Comparison of ENCODE assay signal across 8 mouse cellular contexts in the genomic region with DNA sequence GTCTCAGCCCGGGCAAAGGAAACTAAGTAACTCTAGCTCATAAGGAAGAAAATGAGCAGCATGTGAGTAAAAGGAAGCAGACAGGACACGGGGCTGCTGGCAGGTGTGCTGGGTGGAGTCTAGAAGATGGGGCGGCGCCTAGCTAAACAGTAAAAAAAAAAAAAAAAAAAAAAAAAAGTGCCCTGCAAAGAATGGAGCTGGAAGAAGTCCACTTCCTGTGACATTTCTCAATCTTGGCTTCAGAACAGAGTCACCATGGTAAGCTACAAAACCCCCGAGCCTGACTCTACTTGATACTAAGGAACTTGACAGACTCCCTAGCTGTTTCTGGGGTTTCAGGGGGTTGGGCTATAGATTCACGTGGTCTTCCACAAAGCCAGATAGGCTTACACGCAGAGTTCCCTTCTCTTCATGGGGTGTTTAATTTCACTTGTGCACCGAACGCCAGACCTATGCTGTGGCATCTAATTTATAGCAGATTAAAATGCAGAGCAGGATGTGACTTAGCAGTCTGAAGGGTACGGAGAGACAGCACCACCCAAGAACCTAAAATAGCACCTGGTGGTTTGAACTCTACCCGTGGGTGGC.
DNase-seq lines count a peak whose midpoint lies in the region; ATAC-seq and TF ChIP-seq lines count a peak whose summit lies in the region.

No protein-coding gene starts in this region.

- 3% methylated on average over 11 of the region's 11 CpGs for WGBS in spleen, adult 2 months
- WGBS in embryonic facial prominence, embryonic 14.5 days: 13% methylated on average over 11 of the region's 11 CpGs
- 17% methylated on average over 11 of the region's 11 CpGs for WGBS in kidney, embryonic 15.5 days
- WGBS in hindbrain, embryonic 13.5 days: 46% methylated on average over 11 of the region's 11 CpGs

- H3K36me3 ChIP-seq in spleen, adult 2 months (ENCODE audit: control insufficient read depth, insufficient read depth, low read length): no peaks in the 10 kb centered on the region
- no peaks in the 10 kb centered on the region for H3K36me3 ChIP-seq in embryonic facial prominence, embryonic 14.5 days (ENCODE audit: control insufficient read depth, insufficient read depth, low read length)
- H3K36me3 ChIP-seq in kidney, embryonic 15.5 days: no peaks in the 10 kb centered on the region
- H3K36me3 ChIP-seq in hindbrain, embryonic 13.5 days: no peaks in the 10 kb centered on the region

- peak overlapping the region; percentile 49 for H3K4me2 ChIP-seq in embryonic facial prominence, embryonic 14.5 days (ENCODE audit: low read depth, low read length)
- peak overlapping the region; percentile 49 for H3K4me2 ChIP-seq in kidney, embryonic 15.5 days
- no peak overlapping the region for H3K4me2 ChIP-seq in hindbrain, embryonic 13.5 days

- H3K4me1 ChIP-seq in spleen, adult 2 months (ENCODE audit: control insufficient read depth, insufficient read depth, insufficient read length): peaks cover 8% of the 10 kb centered on the region; the same call in 1 of the 2 replicates
- peaks cover 42% of the 10 kb centered on the region for H3K4me1 ChIP-seq in embryonic facial prominence, embryonic 14.5 days (ENCODE audit: control insufficient read depth, insufficient read depth, low read length)
- peaks cover 54% of the 10 kb centered on the region for H3K4me1 ChIP-seq in kidney, embryonic 15.5 days
- no peaks in the 10 kb centered on the region for H3K4me1 ChIP-seq in hindbrain, embryonic 13.5 days (replicated peaks)

- peak; percentile 24 to 42 for DNase-seq in spleen, adult 2 months (ENCODE audit: low read depth in 1 of 2, low spot score in 2 of 2)
- DNase-seq in spleen, postnatal 4 days (ENCODE audit: low spot score in 2 of 2): no peak
- DNase-seq in embryonic facial prominence, embryonic 14.5 days (ENCODE audit: low spot score): peak; percentile 80
- peak; percentile 20 for DNase-seq in lung, postnatal 14 days
- DNase-seq in thymus, postnatal 4 days: peak; percentile 75
- DNase-seq in urinary bladder, adult 2 months (ENCODE audit: low spot score): no peak

- H3K9me3 ChIP-seq in embryonic facial prominence, embryonic 14.5 days (ENCODE audit: control insufficient read depth, low read length): no peaks in the 10 kb centered on the region
- no peaks in the 10 kb centered on the region for H3K9me3 ChIP-seq in kidney, embryonic 15.5 days (replicated peaks)
- no peaks in the 10 kb centered on the region for H3K9me3 ChIP-seq in hindbrain, embryonic 13.5 days

- ATAC-seq in embryonic facial prominence, embryonic 14.5 days (ENCODE audit: low read depth): peak; percentile 85
- peak; percentile 70; the same call in 1 of the 2 replicates for ATAC-seq in kidney, embryonic 15.5 days (replicated peaks; ENCODE audit: low FRiP score)
- ATAC-seq in hindbrain, embryonic 13.5 days (ENCODE audit: low FRiP score): no peak

- TF ChIP-seq CTCF in spleen, adult 2 months (IDR thresholded peaks at IDR 0.05; ENCODE audit: extremely low read depth, insufficient read depth, insufficient read length, insufficient replicate concordance): no peak

- H3K27me3 ChIP-seq in spleen, adult 2 months (ENCODE audit: control insufficient read depth, insufficient read depth, low read length): no peaks in the 10 kb centered on the region
- H3K27me3 ChIP-seq in embryonic facial prominence, embryonic 14.5 days (replicated peaks; ENCODE audit: control insufficient read depth, insufficient read depth, low read length): no peaks in the 10 kb centered on the region
- H3K27me3 ChIP-seq in kidney, embryonic 15.5 days: no peaks in the 10 kb centered on the region
- H3K27me3 ChIP-seq in hindbrain, embryonic 13.5 days: no peaks in the 10 kb centered on the region

- peak overlapping the region; percentile 44 for H3K4me3 ChIP-seq in spleen, adult 2 months (ENCODE audit: extremely low read depth, insufficient read depth, insufficient read length)
- H3K4me3 ChIP-seq in embryonic facial prominence, embryonic 14.5 days (ENCODE audit: low read depth, low read length): peak overlapping the region; percentile 23
- peak overlapping the region; percentile 22 for H3K4me3 ChIP-seq in kidney, embryonic 15.5 days (replicated peaks)
- H3K4me3 ChIP-seq in hindbrain, embryonic 13.5 days: no peak overlapping the region

- peak overlapping the region; percentile 52 for H3K27ac ChIP-seq in spleen, adult 2 months (ENCODE audit: insufficient read depth, low read length)
- H3K27ac ChIP-seq in embryonic facial prominence, embryonic 14.5 days (replicated peaks; ENCODE audit: low read depth, low read length): peak overlapping the region; percentile 58
- H3K27ac ChIP-seq in kidney, embryonic 15.5 days: peak overlapping the region; percentile 66
- no peak overlapping the region for H3K27ac ChIP-seq in hindbrain, embryonic 13.5 days

- no peak overlapping the region for H3K9ac ChIP-seq in embryonic facial prominence, embryonic 14.5 days (ENCODE audit: low read depth, low read length)
- H3K9ac ChIP-seq in kidney, embryonic 15.5 days: no peak overlapping the region
- no peak overlapping the region for H3K9ac ChIP-seq in hindbrain, embryonic 13.5 days

- TF ChIP-seq POLR2A in spleen, adult 2 months (IDR thresholded peaks at IDR 0.05; ENCODE audit: low read depth, low read length): no peak

Comparison
In these comparisons a context has a peak if more than half of its experiments do, and no peak if none do; other contexts are left out.
1. DNase-seq: peak in spleen, adult 2 months (2 of 2), embryonic facial prominence, embryonic 14.5 days (single experiment), lung, postnatal 14 days (single experiment) and thymus, postnatal 4 days (single experiment); none in spleen, postnatal 4 days (0 of 2) and urinary bladder, adult 2 months (single experiment).